Mouse (Mus musculus): ENCODE measurements at regions not wholly inside any gene's neighbourhood (a gene's known extent, or its start where the extent isn't known, plus 50 kb on each side); places are given as distances from the start of the nearest gene placed in this dataset.

DNA sequence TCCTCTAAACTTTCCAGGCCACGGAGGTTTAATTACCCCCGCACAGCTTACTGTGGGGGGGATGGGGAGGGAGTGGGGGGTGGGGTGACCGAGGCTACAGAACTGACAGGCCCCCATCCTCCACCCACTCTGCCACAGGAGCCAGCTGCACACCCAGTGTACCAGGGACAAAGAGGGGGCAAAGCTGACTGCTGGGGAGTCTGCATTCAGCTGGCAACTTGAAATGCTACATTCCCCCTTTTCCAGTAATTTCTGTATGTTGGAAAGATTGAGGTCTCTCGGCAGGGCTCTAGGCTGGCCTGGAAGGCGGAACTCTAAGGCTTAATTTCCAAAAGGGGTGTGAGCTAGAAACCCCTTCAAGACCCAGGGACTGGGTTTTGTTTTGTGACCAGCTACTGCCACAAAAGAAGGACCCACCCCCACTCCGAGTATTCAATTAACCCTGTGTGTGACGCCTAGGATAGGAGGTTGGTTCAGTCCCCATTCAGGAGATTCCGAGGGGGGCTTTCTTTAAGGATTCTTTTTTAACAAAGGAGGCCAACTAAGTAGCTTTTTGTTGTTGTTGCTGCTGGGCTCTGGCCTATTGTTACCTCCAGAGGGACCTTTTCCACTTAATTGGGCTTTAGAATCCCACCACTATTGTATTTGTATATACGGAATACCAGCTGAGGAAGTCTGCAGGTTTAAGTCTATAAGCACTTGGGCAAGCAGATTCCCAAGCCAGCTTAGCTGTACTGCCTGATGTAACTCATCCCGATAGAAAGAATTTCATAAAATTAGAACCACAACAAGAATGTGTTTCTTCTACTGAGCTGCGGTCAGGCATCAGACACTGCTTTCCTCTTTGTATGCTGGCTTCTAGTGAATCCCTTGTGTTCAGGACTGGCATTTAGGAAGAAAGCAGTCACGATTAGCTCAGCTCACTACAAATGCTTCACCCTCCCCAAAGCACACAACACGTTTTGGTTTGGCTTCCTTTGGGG is 191.2 kb downstream of the Sox11 start:
- intact Hi-C loops (cut with DNase I): no loop called here
- DNase-seq (ENCODE audit: low spot score in 2 of 2): no peak

GRCm38 (mm10) chr12:27143310-27143709 is 199.1 kb downstream of the Sox11 start:
- DNase-seq (ENCODE audit: low spot score in 2 of 2): no peak
- intact Hi-C loops (cut with DNase I): no loop called here

DNA sequence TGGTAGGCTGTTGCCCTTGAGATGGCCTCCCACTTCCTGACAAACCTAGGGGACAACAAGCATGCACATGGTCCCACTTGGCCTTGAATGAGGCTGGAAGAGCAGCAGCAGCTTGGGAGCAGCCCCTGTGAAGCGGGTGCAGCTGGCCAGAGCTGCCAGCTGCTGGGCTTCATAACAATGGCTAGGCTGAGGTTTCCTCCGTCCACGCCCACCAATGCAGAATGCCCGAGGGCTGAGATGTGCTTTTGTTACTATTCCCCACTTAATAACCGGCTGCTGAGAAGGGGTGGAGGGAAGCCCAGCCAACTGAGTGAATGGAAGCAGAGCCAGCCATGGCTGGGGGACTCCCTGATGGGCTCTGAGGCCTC is 202.1 kb downstream of the Sox11 start:
- intact Hi-C loops (cut with DNase I): no loop called here
- DNase-seq (ENCODE audit: low spot score in 2 of 2): no peak

DNA sequence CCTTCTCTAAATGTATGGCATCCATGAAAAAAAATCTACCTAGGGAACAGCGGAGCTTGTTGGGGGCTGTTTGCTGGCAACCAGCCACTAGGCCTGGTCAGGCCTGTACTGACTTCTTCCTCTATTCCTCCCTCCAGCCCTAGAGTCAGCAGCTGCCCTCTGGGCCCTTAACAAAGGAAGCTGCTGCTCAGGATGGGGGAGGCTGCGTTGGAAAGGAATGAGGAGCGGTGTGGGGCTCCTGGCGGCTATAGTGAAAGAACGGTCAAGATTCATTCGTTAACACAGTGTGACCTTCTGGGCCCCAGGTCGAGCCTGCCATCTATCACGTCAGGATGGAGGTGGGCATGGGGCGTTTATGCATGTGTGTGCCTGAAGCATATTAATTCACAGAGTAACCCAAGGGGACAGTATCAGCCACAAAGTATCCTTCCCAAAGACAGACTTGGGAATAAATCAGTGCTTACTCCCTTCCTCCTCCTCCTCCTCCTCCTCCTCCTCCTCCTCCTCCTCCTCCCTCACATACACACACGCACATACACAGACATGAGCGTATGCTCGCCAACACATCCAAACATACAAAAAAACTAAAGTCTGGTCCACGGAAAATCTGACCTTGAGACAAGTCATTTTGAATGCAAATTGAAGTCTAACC is 202.6 kb downstream of the Sox11 start:
- DNase-seq (ENCODE audit: low spot score in 2 of 2): no peak
- intact Hi-C loops (cut with DNase I): loop anchor here (2.0 to 10.0 kb wide), 3 partner anchors 199 to 595 kb away; no protein-coding TSS in a partner anchor

- intact Hi-C loops (cut with DNase I): loop anchor here (2.0 to 10.0 kb wide), 3 partner anchors 200 to 594 kb away; no protein-coding TSS in a partner anchor
- DNase-seq (ENCODE audit: low spot score in 2 of 2): peak in 1 of 2 experiments; percentile 71
Observed at GRCm38 (mm10) chr12:27138663-27139633, 203.4 kb downstream of the Sox11 start.

DNA sequence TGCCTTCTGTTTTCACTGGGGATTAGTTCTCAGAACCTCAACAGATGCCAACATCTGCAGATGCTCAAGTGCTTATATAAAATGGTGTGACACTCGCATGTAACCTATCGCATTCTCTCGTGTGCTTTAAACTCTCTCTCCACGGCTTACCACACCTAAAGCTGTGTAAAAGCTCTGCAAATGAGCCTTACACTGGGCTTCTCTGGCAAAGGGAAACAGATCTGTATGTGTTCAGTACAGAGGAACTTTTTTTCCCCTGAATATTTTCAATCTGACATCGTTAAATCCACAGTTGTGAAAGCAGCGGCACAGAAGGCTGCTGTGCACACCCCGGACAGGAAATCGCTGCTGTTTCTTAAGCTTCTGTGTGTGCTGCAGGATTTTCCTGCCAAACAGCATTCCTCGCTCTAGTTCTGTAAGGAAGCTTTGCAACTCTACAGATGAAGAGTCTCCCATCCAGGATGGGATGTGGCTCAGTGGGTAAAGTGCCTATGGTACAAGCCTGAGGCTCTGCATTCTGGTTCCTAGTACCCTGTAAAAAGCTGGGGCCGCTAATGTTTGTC is 206.3 kb downstream of the Sox11 start:
- intact Hi-C loops (cut with DNase I): loop anchor here (2.0 to 10.0 kb wide), 3 partner anchors 77 to 591 kb away; no protein-coding TSS in a partner anchor
- peak in 1 of 2 experiments; percentile 57 for DNase-seq (ENCODE audit: low spot score in 2 of 2)

DNA sequence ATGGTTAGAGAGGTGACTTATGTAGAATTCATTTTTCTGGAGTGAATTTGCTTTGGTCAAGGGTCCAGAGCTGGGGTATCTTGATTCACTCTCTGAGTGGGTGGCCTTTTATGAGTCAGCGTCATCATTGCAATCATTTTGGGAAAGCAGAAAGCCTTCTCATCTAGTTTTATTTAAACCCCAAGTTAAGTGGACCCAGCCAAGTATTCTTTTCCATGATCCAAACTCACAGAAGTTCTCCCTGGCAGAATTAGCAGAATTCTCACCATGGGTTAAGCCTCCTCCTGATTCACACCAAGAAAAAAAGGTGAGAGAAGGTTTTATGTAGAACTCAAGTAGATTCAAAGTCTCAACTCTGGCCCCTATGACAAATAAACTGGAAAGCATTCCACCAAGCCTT is 211.8 kb downstream of the Sox11 start:
- intact Hi-C loops (cut with DNase I): loop anchor here (10.0 kb wide), 2 partner anchors 556 to 586 kb away; no protein-coding TSS in a partner anchor
- peak in 1 of 2 experiments; percentile 51 for DNase-seq (ENCODE audit: low spot score in 2 of 2)

DNA sequence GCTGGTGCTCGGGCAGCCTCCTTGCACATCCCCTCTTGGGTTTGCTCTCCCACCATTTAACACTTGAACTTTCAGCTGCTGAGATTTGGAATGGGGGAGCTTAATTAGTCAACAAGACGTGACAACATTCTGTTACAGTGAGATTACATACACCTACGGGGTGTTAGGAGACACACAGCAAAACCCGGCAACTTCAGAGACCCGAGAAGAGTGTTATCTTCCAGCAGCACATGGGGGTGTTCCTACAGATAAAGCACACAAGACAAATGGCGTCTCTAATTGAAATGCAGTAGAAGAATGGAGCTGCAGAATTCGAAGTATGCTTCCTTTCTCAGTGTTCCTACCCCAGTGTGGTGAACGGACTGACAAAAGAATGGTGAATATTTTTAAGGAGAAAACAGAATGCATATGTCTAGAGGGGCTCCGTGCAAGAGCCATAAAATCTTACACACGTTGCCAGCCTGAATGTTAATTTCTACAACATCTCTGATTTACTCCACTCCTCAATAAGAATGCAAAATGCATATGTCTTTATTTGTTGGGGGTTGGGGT is 215.2 kb downstream of the Sox11 start:
- no peak for DNase-seq (ENCODE audit: low spot score in 2 of 2)
- intact Hi-C loops (cut with DNase I): no loop called here

- intact Hi-C loops (cut with DNase I): no loop called here
- no peak for DNase-seq (ENCODE audit: low spot score in 2 of 2)
Observed at GRCm38 (mm10) chr12:27118581-27118980, 223.8 kb downstream of the Sox11 start.

- DNase-seq (ENCODE audit: low spot score in 2 of 2): no peak
- intact Hi-C loops (cut with DNase I): no loop called here
Observed at GRCm38 (mm10) chr12:27115392-27115791, 227.0 kb downstream of the Sox11 start.

DNA sequence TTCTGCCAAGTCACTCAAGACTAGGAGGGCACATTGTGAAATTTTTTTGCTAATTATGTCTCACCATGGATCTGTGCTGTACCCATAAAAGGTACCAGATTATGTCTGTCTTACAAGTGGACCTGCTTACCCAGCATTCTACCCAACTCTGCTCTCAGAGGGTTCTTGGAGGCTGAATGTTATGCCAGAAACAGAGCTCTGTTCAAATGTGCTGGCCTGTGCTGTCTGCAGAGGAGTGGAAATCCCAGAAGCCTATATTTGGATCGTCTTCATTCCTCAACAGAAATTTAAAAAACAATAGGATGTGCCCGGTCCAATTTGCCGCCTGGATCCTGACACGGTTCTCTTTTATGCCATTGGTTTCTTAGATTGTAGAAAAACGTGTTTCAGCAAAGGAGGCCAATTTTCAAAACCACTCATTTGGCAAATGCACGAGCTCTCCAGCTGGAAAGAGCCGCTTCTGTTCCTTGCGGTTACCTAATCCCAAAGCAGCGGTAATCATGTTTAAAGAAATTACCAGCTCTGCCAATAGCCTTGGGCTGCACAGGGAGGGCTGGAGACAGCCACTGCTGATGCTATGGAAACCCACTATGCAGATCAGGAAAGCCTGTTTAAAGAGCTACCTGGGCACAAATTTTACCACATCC is 237.3 kb downstream of the Sox11 start:
- intact Hi-C loops (cut with DNase I): no loop called here
- DNase-seq (ENCODE audit: low spot score in 2 of 2): peak; percentile 36 to 75

- no peak for DNase-seq (ENCODE audit: low spot score in 2 of 2)
- intact Hi-C loops (cut with DNase I): no loop called here
Observed at GRCm38 (mm10) chr12:27102996-27103395, 239.4 kb downstream of the Sox11 start.

- DNase-seq (ENCODE audit: low spot score in 2 of 2): no peak
- intact Hi-C loops (cut with DNase I): no loop called here
Observed at GRCm38 (mm10) chr12:27089206-27089605, 253.2 kb downstream of the Sox11 start.

- intact Hi-C loops (cut with DNase I): no loop called here
- no peak for DNase-seq (ENCODE audit: low spot score in 2 of 2)
Observed at GRCm38 (mm10) chr12:27085890-27086289, 256.5 kb downstream of the Sox11 start.

- intact Hi-C loops (cut with DNase I): loop anchor here (2.0 kb wide), 1 partner anchor 255 kb away; no protein-coding TSS in a partner anchor
- DNase-seq (ENCODE audit: low spot score in 2 of 2): no peak
Observed at GRCm38 (mm10) chr12:27083645-27084550, 258.5 kb downstream of the Sox11 start.

- intact Hi-C loops (cut with DNase I): loop anchor here (2.0 kb wide), 1 partner anchor 256 kb away; no protein-coding TSS in a partner anchor
- peak; percentile 33 for DNase-seq (ENCODE audit: low spot score in 2 of 2)
Observed at GRCm38 (mm10) chr12:27083089-27083488, 259.3 kb downstream of the Sox11 start.

- intact Hi-C loops (cut with DNase I): loop anchor here (2.0 kb wide), 1 partner anchor 256 kb away; no protein-coding TSS in a partner anchor
- DNase-seq (ENCODE audit: low spot score in 2 of 2): peak; percentile 70 to 89
Observed at GRCm38 (mm10) chr12:27082624-27083023, 259.8 kb downstream of the Sox11 start.
